Mouse (Mus musculus) heart, adult 11 months (tissue): ENCODE results near the gene Rccd1.

Experiments
- DNase-seq: peaks from one replicate; pipeline ENCODE4 v3.0.0; 2022

The Rccd1 gene

GRCm38 (mm10) chr7:80252886-80253285 lies 71.4 kb downstream of the Rccd1 start:
- no peak for DNase-seq

GRCm38 (mm10) chr7:80252437-80252836 lies 71.8 kb downstream of the Rccd1 start:
- DNase-seq = no peak

- DNase-seq = no peak
Measured at GRCm38 (mm10) chr7:80246859-80247258, 77.4 kb downstream of the Rccd1 start.

GRCm38 (mm10) chr7:80246148-80246721 lies 78.0 kb downstream of the Rccd1 start, which contains the start of gene Ttll13:
TSS of gene Ttll13 (plus strand) at chr7:80246376.
- DNase-seq = peak; percentile 100

- DNase-seq = no peak
Measured at GRCm38 (mm10) chr7:80244851-80245250, 79.4 kb downstream of the Rccd1 start.
